Mouse (Mus musculus): ENCODE measurements at regions not wholly inside any gene's neighbourhood (a gene's known extent, or its start where the extent isn't known, plus 50 kb on each side); places are given as distances from the start of the nearest gene placed in this dataset.
A peak's percentile ranks its signal among the peaks of the same experiment; 100 is the strongest.

GRCm38 (mm10) chr14:114953070-114953665 lies 138.8 kb upstream of the Gpc5 start:
- Histone ChIP-seq H3K36me3 (no peaks in the 10 kb centered on the region), H3K4me3 (no peak overlapping the region), H3K9me3 (no peaks in the 10 kb centered on the region), H3K27me3 (replicated peaks) (no peaks in the 10 kb centered on the region), H3K4me1 (peaks cover 24% of the 10 kb centered on the region), H3K4me2 (no peak overlapping the region), H3K9ac (no peak overlapping the region), H3K27ac (replicated peaks) (no peak overlapping the region)
- 40% methylated on average over 4 of the region's 4 CpGs for WGBS
- no peak for ATAC-seq (ENCODE audit: extremely low read depth, insufficient number of reproducible peaks, low FRiP score, low TSS enrichment)

GRCm38 (mm10) chr14:114954287-114954686 lies 137.7 kb upstream of the Gpc5 start:
- H3K36me3 ChIP-seq = no peaks in the 10 kb centered on the region
- no peak overlapping the region for H3K27ac ChIP-seq (replicated peaks)
- no peaks in the 10 kb centered on the region for H3K9me3 ChIP-seq
- H3K9ac ChIP-seq = no peak overlapping the region
- H3K27me3 ChIP-seq (replicated peaks) = no peaks in the 10 kb centered on the region
- H3K4me1 ChIP-seq = peaks cover 22% of the 10 kb centered on the region
- no peak for ATAC-seq (ENCODE audit: extremely low read depth, insufficient number of reproducible peaks, low FRiP score, low TSS enrichment)
- H3K4me3 ChIP-seq = no peak overlapping the region
- WGBS = 61% methylated on average over 4 of the region's 4 CpGs
- H3K4me2 ChIP-seq = no peak overlapping the region

- H3K27me3 ChIP-seq (replicated peaks) = no peaks in the 10 kb centered on the region
- WGBS = 43% methylated on average over 2 of the region's 2 CpGs
Measured at GRCm38 (mm10) chr14:114955572-114955971, 136.4 kb upstream of the Gpc5 start.

DNA sequence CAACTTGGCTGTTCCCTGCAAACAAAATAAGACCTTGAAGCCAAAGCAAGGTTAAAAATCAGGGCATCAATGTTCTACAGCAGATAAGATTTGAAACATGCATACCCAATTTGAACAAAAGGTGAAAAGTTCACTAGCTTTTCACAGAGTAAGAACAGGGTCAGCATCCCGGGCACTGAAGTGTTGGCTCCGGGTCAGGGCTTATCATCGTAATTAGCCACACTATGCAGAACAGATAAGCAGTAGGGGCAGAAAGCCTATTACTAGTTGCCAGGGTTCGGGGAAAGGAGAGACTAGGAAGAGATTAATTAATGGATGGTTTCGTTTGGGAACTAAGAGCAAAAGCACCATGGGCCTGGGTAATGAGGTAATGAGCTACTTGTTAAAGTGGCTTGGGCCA lies 131.7 kb upstream of the Gpc5 start:
- no peaks in the 10 kb centered on the region for H3K27me3 ChIP-seq (replicated peaks)
- no peaks in the 10 kb centered on the region for H3K9me3 ChIP-seq
- H3K4me1 ChIP-seq = peaks cover 17% of the 10 kb centered on the region
- H3K36me3 ChIP-seq = no peaks in the 10 kb centered on the region
- no peak overlapping the region for H3K9ac ChIP-seq
- ATAC-seq (ENCODE audit: extremely low read depth, insufficient number of reproducible peaks, low FRiP score, low TSS enrichment) = no peak
- peak overlapping the region; percentile 35 for H3K4me2 ChIP-seq
- no peak overlapping the region for H3K4me3 ChIP-seq
- H3K27ac ChIP-seq (replicated peaks) = no peak overlapping the region
- 3% methylated on average over 5 of the region's 5 CpGs for WGBS

More at GRCm38 (mm10) chr14:114955572-114955971, 136.4 kb upstream of the Gpc5 start:
- Histone ChIP-seq H3K4me1 (peaks cover 34% of the 10 kb centered on the region), H3K27ac (replicated peaks) (no peak overlapping the region), H3K4me3 (no peak overlapping the region), H3K36me3 (no peaks in the 10 kb centered on the region), H3K9ac (no peak overlapping the region), H3K9me3 (no peaks in the 10 kb centered on the region), H3K4me2 (no peak overlapping the region)
- no peak for ATAC-seq (ENCODE audit: extremely low read depth, insufficient number of reproducible peaks, low FRiP score, low TSS enrichment)

DNA sequence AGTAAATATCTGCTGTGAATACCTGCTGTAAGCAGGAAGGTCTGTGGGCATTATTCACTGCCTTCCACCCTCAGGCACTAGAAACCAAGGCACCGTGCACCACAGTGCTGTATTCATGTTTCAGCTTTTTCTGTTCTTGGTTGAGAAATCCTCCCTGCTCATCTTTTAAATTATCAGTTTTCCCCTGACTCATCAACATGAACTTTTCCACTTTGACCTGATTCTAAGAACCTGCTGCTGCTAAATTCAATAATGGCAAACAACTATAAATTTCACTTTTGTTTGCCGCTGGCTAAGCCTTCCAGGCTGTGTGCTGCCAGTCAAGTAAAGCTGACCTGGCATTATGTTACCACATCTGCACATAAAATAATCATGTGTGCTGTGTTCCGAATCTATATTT lies 126.1 kb upstream of the Gpc5 start:
- no peaks in the 10 kb centered on the region for H3K36me3 ChIP-seq
- no peaks in the 10 kb centered on the region for H3K9me3 ChIP-seq
- H3K9ac ChIP-seq = no peak overlapping the region
- WGBS = 76% methylated on average over 3 of the region's 3 CpGs
- no peak overlapping the region for H3K27ac ChIP-seq (replicated peaks)
- H3K27me3 ChIP-seq (replicated peaks) = no peaks in the 10 kb centered on the region
- no peak overlapping the region for H3K4me2 ChIP-seq
- ATAC-seq (ENCODE audit: extremely low read depth, insufficient number of reproducible peaks, low FRiP score, low TSS enrichment) = no peak
- H3K4me1 ChIP-seq = peaks cover 2% of the 10 kb centered on the region; the same call in 1 of the 2 replicates
- no peak overlapping the region for H3K4me3 ChIP-seq

DNA sequence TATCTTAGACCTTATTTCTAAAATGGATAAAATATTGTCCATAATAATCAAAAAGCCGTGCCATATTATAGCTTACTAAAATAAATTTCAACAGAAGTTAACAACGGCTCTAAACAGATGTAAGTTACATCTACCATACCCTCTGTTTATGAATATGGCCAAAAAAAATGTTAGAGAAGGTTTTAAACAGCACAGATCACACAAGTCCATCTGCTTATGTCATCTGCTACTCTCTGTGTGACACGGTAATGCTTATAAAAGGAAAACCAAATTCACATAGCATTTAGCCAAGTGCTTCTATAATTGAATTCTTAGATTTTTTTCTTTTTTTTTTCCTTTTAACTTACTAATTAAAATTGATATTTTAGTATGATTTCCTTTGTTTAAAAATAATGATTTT lies 123.0 kb upstream of the Gpc5 start:
- no peaks in the 10 kb centered on the region for H3K36me3 ChIP-seq
- no peak overlapping the region for H3K4me3 ChIP-seq
- no peaks in the 10 kb centered on the region for H3K9me3 ChIP-seq
- H3K4me2 ChIP-seq = no peak overlapping the region
- no peak for ATAC-seq (ENCODE audit: extremely low read depth, insufficient number of reproducible peaks, low FRiP score, low TSS enrichment)
- no peaks in the 10 kb centered on the region for H3K27me3 ChIP-seq (replicated peaks)
- H3K27ac ChIP-seq (replicated peaks) = no peak overlapping the region
- WGBS = 80% methylated on average over 3 of the region's 3 CpGs
- no peaks in the 10 kb centered on the region for H3K4me1 ChIP-seq
- H3K9ac ChIP-seq = no peak overlapping the region

DNA sequence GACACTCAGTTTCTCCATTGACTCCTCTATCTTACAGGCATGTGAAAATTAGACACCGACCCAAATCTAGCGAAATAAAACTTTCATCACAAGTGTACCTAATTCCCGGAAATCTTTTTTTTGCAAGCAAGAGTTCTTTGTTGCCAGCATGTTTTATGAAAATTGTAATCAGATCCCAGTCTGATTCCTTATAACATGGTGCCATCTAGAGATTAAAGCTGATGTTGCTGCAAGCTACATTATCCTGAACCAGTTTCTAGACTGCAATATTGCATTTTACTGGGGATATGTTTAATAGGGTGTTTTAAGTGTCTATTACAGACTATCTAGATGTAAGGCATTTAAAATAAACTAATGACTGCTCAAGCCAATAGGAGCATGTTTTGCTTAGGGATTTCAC lies 110.9 kb upstream of the Gpc5 start:
- Histone ChIP-seq H3K4me2 (no peak overlapping the region), H3K4me3 (no peak overlapping the region), H3K4me1 (no peaks in the 10 kb centered on the region), H3K27ac (replicated peaks) (no peak overlapping the region), H3K36me3 (no peaks in the 10 kb centered on the region), H3K9me3 (no peaks in the 10 kb centered on the region), H3K27me3 (replicated peaks) (no peaks in the 10 kb centered on the region), H3K9ac (no peak overlapping the region)
- 82% methylated on average over 3 of the region's 3 CpGs for WGBS
- ATAC-seq (ENCODE audit: extremely low read depth, insufficient number of reproducible peaks, low FRiP score, low TSS enrichment) = no peak

- Histone ChIP-seq H3K4me3 (no peak overlapping the region), H3K27ac (replicated peaks) (no peak overlapping the region), H3K27me3 (replicated peaks) (no peaks in the 10 kb centered on the region), H3K4me2 (no peak overlapping the region), H3K9ac (no peak overlapping the region), H3K4me1 (no peaks in the 10 kb centered on the region), H3K9me3 (no peaks in the 10 kb centered on the region), H3K36me3 (no peaks in the 10 kb centered on the region)
- 64% methylated on average over 2 of the region's 2 CpGs for WGBS
- no peak for ATAC-seq (ENCODE audit: extremely low read depth, insufficient number of reproducible peaks, low FRiP score, low TSS enrichment)
Measured at GRCm38 (mm10) chr14:115003223-115003622, 88.8 kb upstream of the Gpc5 start.

DNA sequence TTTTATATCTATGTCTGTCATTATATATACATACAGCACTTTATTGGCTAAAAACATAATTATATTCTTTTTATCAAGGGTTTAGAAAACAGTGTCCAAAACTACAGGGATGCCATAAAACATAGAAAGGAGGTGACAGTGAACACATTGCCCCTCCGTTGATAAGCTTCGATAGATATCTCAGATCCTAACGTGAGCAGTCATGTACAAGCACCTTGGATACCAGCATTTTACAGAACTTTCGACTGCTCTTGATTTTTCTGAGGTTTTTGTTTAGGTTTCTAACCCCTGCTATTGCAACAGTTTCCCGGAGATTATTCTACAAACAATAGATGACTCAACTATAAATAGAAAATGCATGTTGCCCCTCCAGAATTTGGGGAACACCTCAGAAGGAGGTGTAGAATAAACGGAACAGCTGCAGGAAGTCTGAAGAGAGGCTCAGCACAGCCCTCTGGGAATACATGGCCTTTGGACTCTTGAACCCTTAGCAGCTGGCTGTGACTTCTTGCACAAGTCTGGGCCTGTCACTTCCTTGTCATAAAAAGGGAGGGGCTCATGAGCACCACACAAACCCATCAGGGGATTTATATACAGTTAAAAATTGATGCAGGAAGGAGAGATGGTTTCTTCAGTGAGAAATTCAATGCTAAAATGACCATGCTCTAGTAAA lies 87.1 kb upstream of the Gpc5 start:
- H3K4me1 ChIP-seq = no peaks in the 10 kb centered on the region
- H3K4me2 ChIP-seq = no peak overlapping the region
- H3K9ac ChIP-seq = no peak overlapping the region
- no peak overlapping the region for H3K27ac ChIP-seq (replicated peaks)
- ATAC-seq (ENCODE audit: extremely low read depth, insufficient number of reproducible peaks, low FRiP score, low TSS enrichment) = no peak
- no peaks in the 10 kb centered on the region for H3K36me3 ChIP-seq
- no peak overlapping the region for H3K4me3 ChIP-seq
- 52% methylated on average over 6 of the region's 6 CpGs for WGBS
- no peaks in the 10 kb centered on the region for H3K27me3 ChIP-seq (replicated peaks)
- H3K9me3 ChIP-seq = no peaks in the 10 kb centered on the region

DNA sequence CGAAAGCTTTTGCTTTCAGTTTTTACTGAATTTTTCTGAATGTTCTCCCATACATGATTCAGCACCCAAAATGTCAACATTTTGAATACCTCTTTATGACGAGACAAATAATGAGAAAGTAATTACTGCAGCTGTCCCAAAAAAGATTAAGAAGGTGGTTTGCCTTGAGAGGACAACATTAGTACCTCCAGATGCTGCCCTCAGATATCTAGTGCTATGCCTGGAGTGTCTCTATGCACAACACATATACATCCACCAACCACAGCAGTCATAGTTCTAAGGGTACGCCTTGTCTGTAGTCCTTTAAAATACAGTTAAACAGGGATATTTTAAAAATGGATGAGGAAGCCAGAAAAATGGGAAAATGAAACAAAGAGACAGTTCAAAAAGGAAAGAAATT lies 81.1 kb upstream of the Gpc5 start:
- H3K4me3 ChIP-seq = no peak overlapping the region
- no peak overlapping the region for H3K27ac ChIP-seq (replicated peaks)
- H3K27me3 ChIP-seq (replicated peaks) = no peaks in the 10 kb centered on the region
- 76% methylated on average over 3 of the region's 3 CpGs for WGBS
- H3K9me3 ChIP-seq = no peaks in the 10 kb centered on the region
- no peak overlapping the region for H3K4me2 ChIP-seq
- no peak overlapping the region for H3K9ac ChIP-seq
- no peak for ATAC-seq (ENCODE audit: extremely low read depth, insufficient number of reproducible peaks, low FRiP score, low TSS enrichment)
- no peaks in the 10 kb centered on the region for H3K4me1 ChIP-seq
- H3K36me3 ChIP-seq = no peaks in the 10 kb centered on the region

- H3K9me3 ChIP-seq = no peaks in the 10 kb centered on the region
- no peaks in the 10 kb centered on the region for H3K36me3 ChIP-seq
- H3K4me1 ChIP-seq = no peaks in the 10 kb centered on the region
- WGBS = 49% methylated on average over 5 of the region's 5 CpGs
- ATAC-seq (ENCODE audit: extremely low read depth, insufficient number of reproducible peaks, low FRiP score, low TSS enrichment) = no peak
- H3K4me2 ChIP-seq = no peak overlapping the region
- H3K27me3 ChIP-seq (replicated peaks) = no peaks in the 10 kb centered on the region
- no peak overlapping the region for H3K4me3 ChIP-seq
- H3K27ac ChIP-seq (replicated peaks) = no peak overlapping the region
- H3K9ac ChIP-seq = no peak overlapping the region
Measured at GRCm38 (mm10) chr14:115015299-115015698, 76.7 kb upstream of the Gpc5 start.
